Mouse (Mus musculus): ENCODE measurements around the gene Cdkn2d.
"Not testable (repeated sequence)": the region's sequence is repeated elsewhere in the genome, so short reads cannot be mapped to it uniquely, and the experiment has no call there.

Cdkn2d gene

GRCm38 (mm10) chr9:21274336-21274735, 16.9 kb downstream of the Cdkn2d start:
- DNase-seq = no peak

- DNase-seq = no peak
Measured at GRCm38 (mm10) chr9:21273520-21274228, 17.5 kb downstream of the Cdkn2d start.

- DNase-seq = no peak
Measured at GRCm38 (mm10) chr9:21273094-21273493, 18.1 kb downstream of the Cdkn2d start.

- no peak for DNase-seq
Measured at GRCm38 (mm10) chr9:21272391-21272790, 18.8 kb downstream of the Cdkn2d start.

GRCm38 (mm10) chr9:21269590-21269989, 21.6 kb downstream of the Cdkn2d start:
- not testable (repeated sequence) for DNase-seq

- no peak for DNase-seq
Measured at GRCm38 (mm10) chr9:21268305-21268704, 22.9 kb downstream of the Cdkn2d start.

- no peak for DNase-seq
Measured at GRCm38 (mm10) chr9:21266889-21267288, 24.3 kb downstream of the Cdkn2d start.

- peak; percentile 72 for DNase-seq
Measured at GRCm38 (mm10) chr9:21265611-21266010, 25.6 kb downstream of the Cdkn2d start.

GRCm38 (mm10) chr9:21265000-21265561, 26.1 kb downstream of the Cdkn2d start, which contains the start of gene Atg4d:
Atg4d (plus strand) TSS chr9:21265293.
- peak; percentile 100 for DNase-seq

- DNase-seq = peak; percentile 57
Measured at GRCm38 (mm10) chr9:21264272-21264999, 26.8 kb downstream of the Cdkn2d start.

- DNase-seq = no peak
Measured at GRCm38 (mm10) chr9:21261831-21262230, 29.4 kb downstream of the Cdkn2d start.

GRCm38 (mm10) chr9:21260491-21261040, 30.6 kb downstream of the Cdkn2d start:
- DNase-seq = no peak

GRCm38 (mm10) chr9:21256349-21256748, 34.9 kb downstream of the Cdkn2d start:
- not testable (repeated sequence) for DNase-seq

GRCm38 (mm10) chr9:21254690-21255089, 36.5 kb downstream of the Cdkn2d start:
- DNase-seq = no peak

GRCm38 (mm10) chr9:21251116-21251735, 40.0 kb downstream of the Cdkn2d start:
- no peak for DNase-seq

GRCm38 (mm10) chr9:21250509-21250908, 40.7 kb downstream of the Cdkn2d start:
- DNase-seq = no peak

- DNase-seq = no peak
Measured at GRCm38 (mm10) chr9:21249629-21250508, 41.3 kb downstream of the Cdkn2d start.

GRCm38 (mm10) chr9:21248326-21248725, 42.9 kb downstream of the Cdkn2d start, which contains the start of gene S1pr5:
S1pr5 (minus strand) TSS chr9:21248443.
- no peak for DNase-seq

GRCm38 (mm10) chr9:21246342-21246741, 44.9 kb downstream of the Cdkn2d start:
- no peak for DNase-seq

GRCm38 (mm10) chr9:21245113-21245487, 46.1 kb downstream of the Cdkn2d start:
- no peak for DNase-seq

GRCm38 (mm10) chr9:21244428-21245112, 46.6 kb downstream of the Cdkn2d start:
- DNase-seq = peak; percentile 82
